Mouse (Mus musculus) CD4-positive, CD25-positive, alpha-beta regulatory T cell, adult 4 months (primary cell): Measurements from ENCODE around the gene Mrm3. TPM values are rescaled to one million over a fixed set of nuclear protein-coding genes. Genes with fewer than 3 reads are reported as not detected.

Experiments
- ATAC-seq: one replicate; pipeline ENCODE4 v1.8.0; 2017
- polyA plus RNA-seq, 2 experiments: library from polyadenylated mRNA; unstranded; fragments of 100-300 nt; shearing (Covaris generic); gene quantifications; one replicate each; pipeline ENCODE4 v1.2.1; 2017

Gene Mrm3
- polyA plus RNA-seq, 2 experiments from 2014 or later: 13.2 to 19.9 TPM

DNA sequence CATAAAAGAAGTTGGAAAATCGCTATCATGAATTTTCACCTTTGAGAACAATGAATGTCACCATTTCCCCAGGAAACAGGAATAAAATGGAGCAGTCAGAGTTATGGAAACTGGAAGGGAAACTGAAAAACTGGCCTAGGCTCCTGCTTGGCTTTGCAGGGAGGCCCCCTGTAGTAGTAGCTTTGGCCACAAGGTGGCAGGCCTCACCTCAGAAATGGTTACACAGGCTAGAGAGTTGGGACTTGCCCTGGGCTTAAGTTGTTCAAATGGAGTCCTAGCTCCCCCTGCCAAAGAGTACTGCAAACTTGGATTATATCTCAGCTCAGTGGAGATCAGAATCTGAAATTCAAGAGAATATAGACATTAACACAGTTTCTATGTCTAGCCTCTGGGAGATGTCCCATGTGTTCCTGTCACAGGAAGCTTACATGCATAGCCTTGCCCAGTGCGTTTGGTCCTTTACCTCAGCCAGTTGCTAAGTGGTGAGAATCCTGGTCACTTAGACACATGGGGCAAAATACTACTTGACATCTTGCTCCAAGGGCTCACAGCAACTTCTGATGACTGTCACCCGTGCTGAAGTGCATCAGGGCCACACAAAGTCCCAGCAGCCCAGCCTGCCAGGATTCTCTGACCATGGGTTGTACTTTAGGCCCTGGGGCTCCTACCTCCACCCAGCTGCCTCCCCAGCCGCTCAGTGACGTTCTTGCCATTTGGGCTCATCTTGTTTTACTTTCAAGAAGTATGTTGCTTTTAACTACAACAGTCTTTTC is 9.8 kb downstream of the Mrm3 start:
- ATAC-seq: peak; percentile 96

DNA sequence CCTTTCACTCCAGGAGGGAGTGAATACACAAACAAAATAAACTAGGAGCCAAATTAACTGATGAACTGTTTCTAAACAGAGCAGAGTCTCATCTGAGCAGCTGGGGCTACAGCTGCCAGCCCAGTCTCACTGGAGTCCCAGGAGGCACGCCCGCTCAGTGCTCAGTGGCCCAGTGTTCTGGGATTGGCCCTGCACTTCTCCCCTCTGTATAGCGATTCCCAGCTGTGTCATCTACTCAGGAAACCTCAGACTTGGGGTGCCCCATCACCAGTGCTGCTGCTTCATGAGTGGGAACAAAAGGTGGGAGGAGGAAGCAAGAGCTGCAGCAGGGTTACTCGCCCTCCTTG is 10.4 kb downstream of the Mrm3 start:
- no peak for ATAC-seq

DNA sequence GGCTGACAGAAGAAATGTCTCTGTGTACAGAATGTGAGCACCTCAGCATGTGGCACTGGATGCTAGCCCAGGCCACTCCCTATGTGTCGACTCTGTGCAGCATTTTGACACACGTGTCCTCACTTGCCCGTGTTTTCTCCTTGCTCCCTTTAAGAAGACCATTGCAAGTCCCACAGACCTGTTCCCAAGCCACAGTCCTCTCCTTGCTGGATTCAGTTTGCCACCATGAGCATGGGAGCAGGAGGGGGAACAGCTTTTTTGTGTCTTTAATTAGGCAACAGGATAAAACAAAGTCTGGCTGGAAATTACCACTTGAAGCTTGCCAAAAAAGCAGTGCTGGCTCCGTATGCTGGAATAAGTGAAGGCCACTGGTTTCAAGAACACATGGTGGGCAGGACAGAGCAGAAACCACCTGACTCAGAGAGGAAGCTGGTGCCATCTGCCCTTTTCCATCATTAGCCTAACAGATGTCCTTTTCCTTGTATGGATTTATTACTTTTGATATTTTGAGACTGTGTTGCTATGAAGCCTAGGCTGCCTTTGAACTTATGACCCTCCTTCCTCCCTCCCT is 12.0 kb downstream of the Mrm3 start:
- no peak for ATAC-seq

DNA sequence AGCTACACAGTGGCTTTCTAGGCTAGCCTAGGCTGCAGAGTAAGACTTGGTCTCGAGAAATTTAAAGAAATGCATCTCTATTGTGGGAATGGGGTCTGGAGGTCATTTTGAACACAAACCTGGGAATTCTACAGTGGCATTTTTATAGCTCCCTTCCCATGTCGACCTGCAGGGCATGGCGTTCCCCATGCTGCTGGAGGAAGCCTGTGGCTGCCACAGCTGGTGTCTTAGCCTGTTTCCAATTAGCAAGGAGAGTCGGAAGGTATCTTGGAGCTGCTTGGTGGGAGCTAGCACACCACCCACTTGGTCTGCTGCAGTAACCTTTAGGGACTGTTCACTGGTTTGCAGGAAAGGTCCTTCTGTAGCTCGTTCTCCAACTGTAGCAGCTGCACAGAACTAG is 12.6 kb downstream of the Mrm3 start:
- no peak for ATAC-seq

- ATAC-seq: no peak
Measured at GRCm38 (mm10) chr11:76257386-76257785, 13.9 kb downstream of the Mrm3 start.

- ATAC-seq: no peak
Measured at GRCm38 (mm10) chr11:76258511-76258910, 15.0 kb downstream of the Mrm3 start.

GRCm38 (mm10) chr11:76260208-76261050 is 16.9 kb downstream of the Mrm3 start:
- no peak for ATAC-seq

DNA sequence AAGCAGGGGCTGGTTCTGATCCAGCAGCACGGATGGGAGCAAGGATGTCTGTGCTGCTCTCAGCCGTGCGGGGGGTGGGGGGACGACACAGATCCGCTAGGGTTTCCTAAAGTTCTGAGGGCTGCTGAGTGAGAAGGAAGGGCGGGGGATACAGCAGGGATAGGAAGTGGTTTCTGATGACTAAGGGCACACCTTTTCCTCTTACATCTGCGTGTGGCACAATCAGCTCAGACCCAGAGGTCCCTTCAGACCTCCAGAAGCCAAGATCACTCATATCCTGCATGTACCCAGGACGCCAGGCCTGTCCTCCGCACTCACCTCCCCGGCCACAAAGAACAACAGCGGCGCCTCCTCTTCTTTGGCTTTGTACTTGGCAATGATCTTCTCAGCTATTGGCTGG is 17.7 kb downstream of the Mrm3 start:
- peak; percentile 85 for ATAC-seq

DNA sequence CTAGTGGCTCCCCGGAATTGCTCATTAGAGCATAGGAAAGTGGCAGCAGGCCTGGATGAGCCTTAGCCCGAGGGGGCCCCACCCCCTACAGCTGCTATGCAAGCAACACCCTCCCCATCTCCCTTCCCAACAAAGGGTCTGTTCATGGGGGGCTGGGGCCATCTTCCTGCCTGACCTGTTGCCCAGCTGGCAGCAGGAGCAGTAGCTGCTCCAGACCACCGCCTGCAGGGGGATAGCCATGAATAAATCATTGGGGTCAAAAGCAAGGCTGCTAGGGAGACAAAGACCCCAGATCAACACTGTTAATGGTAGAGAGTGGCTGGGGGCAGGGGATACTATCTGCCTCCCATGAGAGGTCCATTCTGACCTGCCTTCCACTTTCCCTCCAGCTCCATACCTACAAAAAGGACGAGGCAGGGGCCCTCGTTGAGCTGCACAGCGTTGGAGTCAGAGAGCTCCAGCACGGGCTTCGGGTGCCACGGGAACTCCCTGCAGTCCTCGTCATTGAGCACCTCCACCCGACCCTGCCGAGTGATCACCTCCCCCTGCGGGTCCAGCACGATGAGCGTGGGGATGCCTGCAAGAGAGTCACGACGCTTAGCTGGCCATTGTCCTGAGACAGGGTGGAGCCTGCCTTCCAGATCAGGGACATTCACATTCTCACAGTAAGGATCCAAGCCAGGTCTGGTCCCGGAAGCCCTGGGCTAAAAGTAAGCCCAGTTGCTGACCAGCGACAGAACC is 19.3 kb downstream of the Mrm3 start:
- no peak for ATAC-seq

GRCm38 (mm10) chr11:76267550-76267949 is 24.0 kb downstream of the Mrm3 start:
- no peak for ATAC-seq

DNA sequence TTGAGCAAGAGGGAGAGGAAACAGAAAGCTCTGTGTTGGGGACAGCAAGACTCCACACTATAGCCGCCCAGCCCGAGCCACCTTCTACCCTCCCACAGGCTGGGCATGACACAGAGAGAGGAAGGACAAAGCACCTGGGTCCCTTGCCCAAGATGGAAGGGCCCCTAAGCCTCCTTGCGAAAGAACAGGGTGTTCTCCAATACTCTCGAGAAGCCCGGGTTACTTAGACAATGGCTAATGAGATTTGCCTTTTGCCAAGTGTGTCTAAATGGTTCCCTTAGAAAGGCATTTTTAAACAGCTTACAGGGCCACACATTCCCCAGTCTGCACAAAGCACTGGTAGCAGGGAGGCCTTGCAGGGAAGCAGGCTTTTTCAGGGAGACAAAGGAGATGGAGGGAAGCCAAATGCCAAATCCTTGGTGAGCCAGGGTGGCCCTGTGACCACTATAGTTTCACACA is 24.5 kb downstream of the Mrm3 start:
- ATAC-seq: no peak

GRCm38 (mm10) chr11:76268521-76269065 is 25.1 kb downstream of the Mrm3 start:
- ATAC-seq: no peak

GRCm38 (mm10) chr11:76272440-76272839 is 28.9 kb downstream of the Mrm3 start:
- ATAC-seq: no peak

- ATAC-seq: no peak
Measured at GRCm38 (mm10) chr11:76278960-76279852, 35.7 kb downstream of the Mrm3 start.

DNA sequence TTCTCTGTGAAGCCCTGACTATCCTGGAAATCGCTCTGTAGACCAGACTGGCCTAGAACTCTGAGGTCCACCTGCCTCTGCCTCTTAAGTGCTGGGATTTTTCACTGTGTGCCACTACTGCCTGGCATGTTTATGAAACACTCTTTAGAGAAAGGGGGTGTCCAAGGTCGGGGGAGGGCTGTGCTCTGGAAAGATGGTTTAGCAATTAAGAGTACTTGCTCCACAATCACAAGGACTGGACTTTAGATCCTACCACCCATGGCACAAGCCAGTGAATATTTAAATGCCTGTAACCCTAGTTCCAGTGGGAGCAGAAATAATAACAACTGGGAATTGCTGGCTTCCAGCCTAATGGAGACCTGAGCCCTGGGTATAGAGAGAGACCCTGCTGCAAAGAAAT is 36.5 kb downstream of the Mrm3 start:
- no peak for ATAC-seq

DNA sequence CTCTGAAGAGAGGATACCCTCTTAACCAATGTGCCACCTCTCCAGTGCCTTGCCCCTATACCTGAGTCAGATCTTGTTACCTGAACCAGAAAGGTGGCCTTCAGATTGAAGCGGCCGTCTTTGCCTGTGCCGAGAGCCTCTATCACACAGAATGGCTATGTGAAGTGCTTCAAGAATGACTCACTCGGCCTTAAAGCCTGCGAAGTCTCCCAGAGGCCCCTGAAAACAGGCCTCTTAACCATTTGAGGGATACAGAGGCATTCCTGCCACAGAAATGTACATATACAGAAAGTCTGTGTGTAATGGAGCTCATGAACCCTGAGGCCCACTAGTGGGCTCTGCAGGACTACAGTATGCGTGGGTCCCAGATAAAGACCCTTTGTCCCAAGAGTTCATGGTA is 40.3 kb downstream of the Mrm3 start:
- ATAC-seq: no peak

DNA sequence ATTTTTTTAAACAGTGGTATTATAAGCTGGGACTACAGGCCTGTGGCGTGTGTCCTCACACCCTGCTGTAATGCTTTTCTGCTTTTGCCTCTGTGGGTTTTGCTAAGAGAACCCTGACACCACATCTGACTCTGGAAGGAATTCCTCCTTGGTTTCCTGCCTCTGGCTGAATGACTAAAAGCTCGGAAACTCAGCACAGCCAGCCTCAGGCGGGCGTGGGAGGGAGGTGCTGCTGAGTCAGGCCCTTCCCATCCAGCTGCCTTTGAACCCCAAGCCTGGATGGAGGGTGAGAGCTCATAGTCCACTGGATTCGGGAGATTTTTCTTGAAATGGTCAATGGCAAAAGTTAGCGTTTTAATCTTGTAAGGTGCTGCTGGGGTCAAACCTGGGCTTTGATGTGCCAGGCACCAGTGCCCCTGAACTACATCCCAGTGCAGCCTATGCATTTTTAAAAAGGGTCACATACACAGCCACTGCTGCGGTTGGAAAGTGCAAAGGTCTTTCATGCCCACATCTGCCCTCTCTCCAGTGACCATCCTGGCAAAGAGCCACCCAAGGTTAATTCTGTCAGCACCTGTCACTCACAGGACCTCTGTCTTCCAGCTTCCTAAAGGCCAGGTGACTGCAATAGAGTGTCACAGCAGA is 42.0 kb downstream of the Mrm3 start:
- no peak for ATAC-seq

GRCm38 (mm10) chr11:76286534-76287126 is 43.1 kb downstream of the Mrm3 start:
- no peak for ATAC-seq

GRCm38 (mm10) chr11:76287301-76287700 is 43.8 kb downstream of the Mrm3 start:
- ATAC-seq: no peak

GRCm38 (mm10) chr11:76288645-76289044 is 45.1 kb downstream of the Mrm3 start:
- ATAC-seq: no peak

- ATAC-seq: no peak
Measured at GRCm38 (mm10) chr11:76290367-76290766, 46.9 kb downstream of the Mrm3 start.
